Mouse (Mus musculus) intestine, postnatal 0 days (tissue): ENCODE data around the gene Cdca4. TPM values are rescaled to one million over a fixed set of nuclear protein-coding genes. Genes with fewer than 3 reads are reported as not detected.

Experiments used
- ATAC-seq: fragments of 200-750 bp; cut with Nextera tagmentation; 2 replicates; pipeline ENCODE4 v1.8.0; 2017; ENCODE audit warnings: mild to moderate bottlenecking, moderate TSS enrichment, moderate library complexity
- H3K27ac ChIP-seq: fragments of 300-500 bp; sonication (generic); 2 replicates; pipeline ENCODE4 v1.5.1; 2014; ENCODE audit warnings: mild to moderate bottlenecking, low read depth, low read length, moderate library complexity
- H3K27me3 ChIP-seq: fragments of 300-500 bp; sonication (generic); replicated peaks from 2 replicates; pipeline ENCODE4 v1.6.1; 2014; ENCODE audit warnings: low read length, mixed read lengths; ENCODE audit not compliant: control insufficient read depth, insufficient read depth
- H3K36me3 ChIP-seq: fragments of 300-500 bp; sonication (generic); 2 replicates; pipeline ENCODE4 v1.6.1; 2014; ENCODE audit warnings: mild to moderate bottlenecking, moderate library complexity; ENCODE audit not compliant: control insufficient read depth, insufficient read depth
- H3K4me1 ChIP-seq: fragments of 300-500 bp; sonication (generic); replicated peaks from 2 replicates; pipeline ENCODE4 v1.6.1; 2014; ENCODE audit warnings: antibody characterized with exemption, low read length, mixed read lengths; ENCODE audit not compliant: control insufficient read depth, insufficient read depth
- H3K4me2 ChIP-seq: fragments of 300-500 bp; sonication (generic); replicated peaks from 2 replicates; pipeline ENCODE4 v1.6.1; 2014; ENCODE audit warnings: low read depth, mild to moderate bottlenecking, moderate library complexity
- H3K4me3 ChIP-seq: fragments of 300-500 bp; sonication (generic); 2 replicates; pipeline ENCODE4 v1.5.1; 2014; ENCODE audit warnings: low read depth, low read length
- H3K9ac ChIP-seq: fragments of 300-500 bp; sonication (generic); 2 replicates; pipeline ENCODE4 v1.6.1; 2014; ENCODE audit warnings: mild to moderate bottlenecking, low read depth, low read length
- H3K9me3 ChIP-seq: fragments of 300-500 bp; sonication (generic); 2 replicates; pipeline ENCODE4 v1.6.1; 2016; ENCODE audit warnings: mixed run types; ENCODE audit not compliant: control insufficient read depth
- CTCF ChIP-seq: sonication (generic); IDR thresholded peaks from 2 replicates; pipeline ENCODE4 v1.5.1; 2016; ENCODE audit warnings: low read depth, mild to moderate bottlenecking, control low read depth, antibody characterized with exemption, moderate library complexity
- WGBS: fragments of 180-500 bp; shearing (Covaris S2); extraction: QIAGEN DNeasy Blood & Tissue Kit; methylation state at CpG from one replicate; pipeline ENCODE4 v1.1.7; 2014; 5-methylcytosine and 5-hydroxymethylcytosine counted together
- polyA plus RNA-seq: library from polyadenylated mRNA; unstranded; fragments of >200 nt; fragmentation: Nextera tagmentation; extraction: Ambion mirVana; gene quantifications from 2 replicates; pipeline ENCODE4 v1.2.1, GENCODE M21; 2015

Gene Cdca4
- polyA plus RNA-seq, 1 experiment from 2014 or later = 22.6 TPM

GRCm38 (mm10) chr12:112830141-112830540 is 918 bp upstream of the Cdca4 start:
- Histone ChIP-seq H3K4me1 (no peaks in the 10 kb centered on the region; the same call in 1 of the 2 replicates), H3K9me3 (no peaks in the 10 kb centered on the region), H3K27me3 (no peaks in the 10 kb centered on the region), H3K4me3 (peak overlapping the region; percentile 88), H3K27ac (0 out of 2 replicates have a peak overlapping the region, but pooled peaks have one; percentile 30), H3K36me3 (peaks cover 5% of the 10 kb centered on the region; the same call in 1 of the 2 replicates), H3K9ac (peak overlapping the region; percentile 70), H3K4me2 (peak overlapping the region; percentile 82)
- 12% methylated on average over 2 of the region's 2 CpGs for WGBS
- TF ChIP-seq CTCF = no peak
- no peak for ATAC-seq

GRCm38 (mm10) chr12:112828501-112829243 is 551 bp downstream of the Cdca4 start:
- Histone ChIP-seq H3K27ac (peak overlapping the region; percentile 90), H3K4me2 (peak overlapping the region; percentile 82), H3K4me3 (peak overlapping the region; percentile 88), H3K9ac (peak overlapping the region; percentile 78), H3K9me3 (no peaks in the 10 kb centered on the region), H3K27me3 (no peaks in the 10 kb centered on the region), H3K4me1 (no peaks in the 10 kb centered on the region; the same call in 1 of the 2 replicates), H3K36me3 (peaks cover 16% of the 10 kb centered on the region; the same call in 1 of the 2 replicates)
- TF ChIP-seq CTCF = no peak
- ATAC-seq = peak; percentile 81
- WGBS = under 1% methylated on average over 44 of the region's 51 CpGs

- Histone ChIP-seq H3K9me3 (no peaks in the 10 kb centered on the region), H3K27me3 (no peaks in the 10 kb centered on the region), H3K4me3 (no peak overlapping the region), H3K36me3 (peaks cover 23% of the 10 kb centered on the region), H3K4me2 (no peak overlapping the region), H3K4me1 (no peaks in the 10 kb centered on the region; the same call in none of the 2 replicates), H3K9ac (no peak overlapping the region), H3K27ac (no peak overlapping the region)
- 85% methylated on average over 5 of the region's 5 CpGs for WGBS
- ATAC-seq = no peak
- TF ChIP-seq CTCF = no peak
Measured at GRCm38 (mm10) chr12:112825901-112826300, 3.3 kb downstream of the Cdca4 start.

- Histone ChIP-seq H3K27ac (0 out of 2 replicates have a peak overlapping the region, but pooled peaks have one; percentile 21), H3K4me1 (no peaks in the 10 kb centered on the region; the same call in none of the 2 replicates), H3K9ac (no peak overlapping the region), H3K27me3 (no peaks in the 10 kb centered on the region), H3K4me3 (no peak overlapping the region), H3K9me3 (no peaks in the 10 kb centered on the region), H3K36me3 (peaks cover 38% of the 10 kb centered on the region), H3K4me2 (no peak overlapping the region)
- TF ChIP-seq CTCF = no peak
- 51% methylated on average over 4 of the region's 4 CpGs for WGBS
- no peak for ATAC-seq
Measured at GRCm38 (mm10) chr12:112823221-112823620, 6.0 kb downstream of the Cdca4 start.

GRCm38 (mm10) chr12:112822676-112823075 is 6.5 kb downstream of the Cdca4 start:
- Histone ChIP-seq H3K4me2 (no peak overlapping the region), H3K27me3 (no peaks in the 10 kb centered on the region), H3K9ac (no peak overlapping the region), H3K36me3 (peaks cover 41% of the 10 kb centered on the region), H3K4me1 (no peaks in the 10 kb centered on the region; the same call in none of the 2 replicates), H3K4me3 (no peak overlapping the region), H3K27ac (no peak overlapping the region), H3K9me3 (no peaks in the 10 kb centered on the region)
- WGBS = 47% methylated on average over 2 of the region's 2 CpGs
- TF ChIP-seq CTCF = no peak
- ATAC-seq = no peak

GRCm38 (mm10) chr12:112821974-112822373 is 7.2 kb downstream of the Cdca4 start:
- TF ChIP-seq CTCF = no peak
- no peak overlapping the region for H3K4me3 ChIP-seq
- H3K27ac ChIP-seq = peak overlapping the region; percentile 21; the same call in 1 of the 2 replicates
- no peak overlapping the region for H3K4me2 ChIP-seq
- no peaks in the 10 kb centered on the region for H3K9me3 ChIP-seq
- H3K27me3 ChIP-seq = no peaks in the 10 kb centered on the region
- WGBS = 59% methylated on average over 4 of the region's 4 CpGs
- no peaks in the 10 kb centered on the region; the same call in 1 of the 2 replicates for H3K4me1 ChIP-seq
- no peak overlapping the region for H3K9ac ChIP-seq
- ATAC-seq = no peak
- H3K36me3 ChIP-seq = peaks cover 41% of the 10 kb centered on the region
